Mouse (Mus musculus) adrenal gland (tissue): ENCODE data around the gene Morn4.

ENCODE experiments used
- intact Hi-C: fragments of 180-260 bp; cut with DNase I; formaldehyde crosslinking; loops from one replicate; pipeline ENCODE4 v1.15.1; 2025
- long read RNA-seq, 2 experiments: library from polyadenylated mRNA; unstranded; transcript quantifications; one replicate each; pipeline ENCODE4 v2.0.0; 2020; ENCODE audit warnings: borderline replicate concordance in 1 of 2; ENCODE audit not compliant: insufficient replicate concordance in 1 of 2

The Morn4 gene
- long read RNA-seq, experiment 1, transcript Morn4-201 (5 exons, 1,800 nt): major isoform, 8 of 9 reads
- long read RNA-seq, experiment 1, partial matches to known transcripts: 0 of 9 reads
- long read RNA-seq, experiment 1, other reads (novel, unspliced or antisense): 1 of 9 reads
- long read RNA-seq, experiment 2, transcript Morn4-201 (5 exons, 1,800 nt): major isoform, 13 of 14 reads
- long read RNA-seq, experiment 2, partial matches to known transcripts: 0 of 14 reads
- long read RNA-seq, experiment 2, other reads (novel, unspliced or antisense): 1 of 14 reads

- intact Hi-C loops: no loop called here
Observed at GRCm38 (mm10) chr19:42086166-42086565, at the start of gene Morn4. Gene Morn4, minus strand, starts transcription at chr19:42086357.

- intact Hi-C loops: no loop called here
Observed at GRCm38 (mm10) chr19:42135070-42135469, 48.9 kb upstream of the Morn4 start.

GRCm38 (mm10) chr19:42131101-42131500 is 44.9 kb upstream of the Morn4 start:
- intact Hi-C loops: no loop called here

GRCm38 (mm10) chr19:42130294-42130606 is 44.1 kb upstream of the Morn4 start:
- intact Hi-C loops: no loop called here

GRCm38 (mm10) chr19:42129509-42130293 is 43.5 kb upstream of the Morn4 start:
- intact Hi-C loops: loop anchor here (5.0 kb wide), 1 partner anchor 37 kb away; the partner anchor contains the start of gene Pi4k2a

- intact Hi-C loops: loop anchor here (5.0 kb wide), 1 partner anchor 37 kb away; the partner anchor contains the start of gene Pi4k2a
Observed at GRCm38 (mm10) chr19:42128787-42129508, 42.8 kb upstream of the Morn4 start, which contains the start of gene Avpi1. Gene Avpi1, minus strand, starts transcription at chr19:42129059.

- intact Hi-C loops: loop anchor here (5.0 kb wide), 1 partner anchor 36 kb away; the partner anchor contains the start of gene Pi4k2a
Observed at GRCm38 (mm10) chr19:42128052-42128740, 42.0 kb upstream of the Morn4 start.

- intact Hi-C loops: loop anchor here (5.0 kb wide), 1 partner anchor 35 kb away; the partner anchor contains the start of gene Pi4k2a
Observed at GRCm38 (mm10) chr19:42127024-42127423, 40.9 kb upstream of the Morn4 start.

- intact Hi-C loops: loop anchor here (5.0 kb wide), 1 partner anchor 34 kb away; the partner anchor contains the start of gene Pi4k2a
Observed at GRCm38 (mm10) chr19:42126219-42126605, 40.1 kb upstream of the Morn4 start.

- intact Hi-C loops: loop anchor here (5.0 kb wide), 1 partner anchor 33 kb away; the partner anchor contains the start of gene Pi4k2a
Observed at GRCm38 (mm10) chr19:42125501-42126218, 39.5 kb upstream of the Morn4 start.

- intact Hi-C loops: loop anchor here (5.0 kb wide), 1 partner anchor 32 kb away; the partner anchor contains the start of gene Pi4k2a
Observed at GRCm38 (mm10) chr19:42124684-42125083, 38.5 kb upstream of the Morn4 start.

GRCm38 (mm10) chr19:42120451-42120850 is 34.3 kb upstream of the Morn4 start:
- intact Hi-C loops: no loop called here

GRCm38 (mm10) chr19:42118596-42118995 is 32.4 kb upstream of the Morn4 start:
- intact Hi-C loops: no loop called here

- intact Hi-C loops: no loop called here
Observed at GRCm38 (mm10) chr19:42118142-42118541, 32.0 kb upstream of the Morn4 start.

GRCm38 (mm10) chr19:42115783-42116335 is 29.7 kb upstream of the Morn4 start:
- intact Hi-C loops: no loop called here

GRCm38 (mm10) chr19:42104681-42105080 is 18.5 kb upstream of the Morn4 start:
- intact Hi-C loops: no loop called here

- intact Hi-C loops: no loop called here
Observed at GRCm38 (mm10) chr19:42099406-42099805, 13.2 kb upstream of the Morn4 start.

GRCm38 (mm10) chr19:42090637-42091141 is 4.5 kb upstream of the Morn4 start:
- intact Hi-C loops: loop anchor here (5.0 kb wide), 1 partner anchor 37 kb away; the partner anchor contains the start of gene Avpi1
